Mouse (Mus musculus): ENCODE data around the gene Kctd17.

Kctd17 gene

GRCm38 (mm10) chr15:78481448-78482000 lies 53.2 kb downstream of the Kctd17 start:
- DNase-seq (ENCODE audit: low spot score) = no peak

GRCm38 (mm10) chr15:78482518-78482917 lies 54.2 kb downstream of the Kctd17 start:
- DNase-seq (ENCODE audit: low spot score) = no peak

GRCm38 (mm10) chr15:78483311-78483710 lies 54.9 kb downstream of the Kctd17 start:
- no peak for DNase-seq (ENCODE audit: low spot score)

GRCm38 (mm10) chr15:78486564-78486963 lies 58.2 kb downstream of the Kctd17 start:
- no peak for DNase-seq (ENCODE audit: low spot score)

- no peak for DNase-seq (ENCODE audit: low spot score)
Observed at GRCm38 (mm10) chr15:78487066-78487465, 58.7 kb downstream of the Kctd17 start.

Measured in yolk sac, embryonic 10.5 days (tissue).